Mouse (Mus musculus): ENCODE measurements around the gene Mgmt. TPM values are rescaled to one million over a fixed set of nuclear protein-coding genes. Genes with fewer than 3 reads are reported as not detected.
A peak's percentile ranks its signal among the peaks of the same experiment; 100 is the strongest.

Gene Mgmt
- polyA plus RNA-seq, 1 experiment from 2014 or later: 5.4 TPM

DNA sequence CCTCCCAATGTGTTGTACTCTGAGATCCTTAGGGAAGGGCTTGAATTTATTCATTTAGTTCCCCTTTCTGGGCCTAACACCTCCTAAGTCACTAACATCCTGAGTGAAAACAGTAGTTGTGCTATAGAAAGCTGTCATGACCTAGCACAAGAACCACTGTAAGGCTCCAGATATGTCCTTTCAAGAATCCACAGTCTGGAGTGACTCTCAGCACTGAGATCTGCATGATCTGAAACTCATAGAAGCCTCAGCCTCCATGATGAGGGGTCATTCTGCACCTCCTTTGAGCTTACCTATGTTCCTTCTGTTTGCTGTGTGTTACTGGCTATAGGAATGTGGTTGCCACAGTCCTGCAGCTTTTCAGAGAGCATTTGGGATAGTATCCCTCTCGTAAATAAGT is 200.1 kb downstream of the Mgmt start:
- WGBS: 91% methylated on average over 1 of the region's 1 CpGs
- no peaks in the 10 kb centered on the region for H3K27me3 ChIP-seq (ENCODE audit: insufficient read depth, low read length)
- H3K4me1 ChIP-seq (ENCODE audit: insufficient read depth): no peaks in the 10 kb centered on the region

DNA sequence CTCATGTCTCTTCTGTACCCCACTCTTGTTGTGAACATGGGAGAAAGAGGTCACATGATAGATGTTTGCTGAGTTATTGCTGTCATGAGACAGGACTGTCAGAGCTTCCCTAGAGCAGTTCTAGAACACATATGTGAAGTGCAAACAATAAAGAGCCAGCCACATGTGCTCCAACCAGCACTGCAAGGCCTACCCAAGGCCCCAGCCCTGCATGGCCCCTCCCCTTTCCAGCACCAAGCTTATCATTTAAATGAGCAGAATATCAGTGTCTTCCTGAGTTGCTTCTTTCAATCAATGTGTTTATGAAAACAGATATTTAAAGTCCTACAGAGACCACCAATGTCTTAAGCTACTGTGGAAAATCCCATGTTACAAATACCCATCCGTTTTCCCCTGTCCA is 201.3 kb downstream of the Mgmt start:
- H3K9me3 ChIP-seq (ENCODE audit: low read depth, low read length): no peaks in the 10 kb centered on the region
- WGBS: 85% methylated on average over 1 of the region's 1 CpGs
- H3K4me2 ChIP-seq: no peak overlapping the region
- DNase-seq: no peak
- no peaks in the 10 kb centered on the region for H3K4me1 ChIP-seq (ENCODE audit: insufficient read depth)
- H3K27ac ChIP-seq (ENCODE audit: low read depth): no peak overlapping the region
- H3K36me3 ChIP-seq (ENCODE audit: insufficient read depth): no peaks in the 10 kb centered on the region
- ATAC-seq (ENCODE audit: insufficient read depth): no peak
- no peaks in the 10 kb centered on the region for H3K27me3 ChIP-seq (ENCODE audit: insufficient read depth, low read length)
- no peak overlapping the region for H3K4me3 ChIP-seq (ENCODE audit: low read depth, low read length)
- no peak overlapping the region for H3K9ac ChIP-seq
- TF ChIP-seq CTCF (IDR thresholded peaks at IDR 0.05; ENCODE audit: low read depth): no peak

More for the DNA sequence above, 200.1 kb downstream of the Mgmt start:
- Histone ChIP-seq H3K36me3 (ENCODE audit: insufficient read depth) (no peaks in the 10 kb centered on the region), H3K9ac (no peak overlapping the region), H3K4me2 (no peak overlapping the region), H3K9me3 (ENCODE audit: low read depth, low read length) (no peaks in the 10 kb centered on the region), H3K27ac (ENCODE audit: low read depth) (no peak overlapping the region), H3K4me3 (ENCODE audit: low read depth, low read length) (no peak overlapping the region)
- no peak for TF ChIP-seq CTCF (IDR thresholded peaks at IDR 0.05; ENCODE audit: low read depth)
- no peak for DNase-seq
- ATAC-seq (ENCODE audit: insufficient read depth): no peak

DNA sequence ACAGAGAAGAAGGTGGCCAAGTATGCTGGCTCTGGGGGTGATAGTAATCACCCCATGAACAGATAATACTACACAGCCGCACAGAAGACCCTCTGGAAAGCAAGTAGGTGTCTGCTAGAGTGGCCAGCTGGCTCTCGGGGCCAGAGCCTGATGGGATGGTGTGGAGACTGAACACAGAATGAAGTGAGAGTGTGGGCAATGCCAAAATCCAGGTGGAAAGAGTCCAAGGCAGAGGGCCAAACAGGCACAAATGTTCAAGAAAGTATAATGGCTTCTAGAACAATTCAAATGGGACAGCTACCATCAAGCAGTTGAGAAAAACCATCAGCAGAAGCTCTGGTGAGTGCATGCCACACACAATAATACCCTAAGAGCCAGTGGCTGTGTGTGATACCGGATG is 205.4 kb downstream of the Mgmt start:
- Histone ChIP-seq H3K27ac (ENCODE audit: low read depth) (no peak overlapping the region), H3K27me3 (ENCODE audit: insufficient read depth, low read length) (no peaks in the 10 kb centered on the region), H3K4me3 (ENCODE audit: low read depth, low read length) (no peak overlapping the region), H3K9ac (no peak overlapping the region), H3K4me1 (ENCODE audit: insufficient read depth) (no peaks in the 10 kb centered on the region), H3K9me3 (ENCODE audit: low read depth, low read length) (no peaks in the 10 kb centered on the region), H3K36me3 (ENCODE audit: insufficient read depth) (no peaks in the 10 kb centered on the region), H3K4me2 (no peak overlapping the region)
- ATAC-seq (ENCODE audit: insufficient read depth) (no peak), DNase-seq (no peak)
- no peak for TF ChIP-seq CTCF (IDR thresholded peaks at IDR 0.05; ENCODE audit: low read depth)
- 66% methylated on average over 3 of the region's 3 CpGs for WGBS

DNA sequence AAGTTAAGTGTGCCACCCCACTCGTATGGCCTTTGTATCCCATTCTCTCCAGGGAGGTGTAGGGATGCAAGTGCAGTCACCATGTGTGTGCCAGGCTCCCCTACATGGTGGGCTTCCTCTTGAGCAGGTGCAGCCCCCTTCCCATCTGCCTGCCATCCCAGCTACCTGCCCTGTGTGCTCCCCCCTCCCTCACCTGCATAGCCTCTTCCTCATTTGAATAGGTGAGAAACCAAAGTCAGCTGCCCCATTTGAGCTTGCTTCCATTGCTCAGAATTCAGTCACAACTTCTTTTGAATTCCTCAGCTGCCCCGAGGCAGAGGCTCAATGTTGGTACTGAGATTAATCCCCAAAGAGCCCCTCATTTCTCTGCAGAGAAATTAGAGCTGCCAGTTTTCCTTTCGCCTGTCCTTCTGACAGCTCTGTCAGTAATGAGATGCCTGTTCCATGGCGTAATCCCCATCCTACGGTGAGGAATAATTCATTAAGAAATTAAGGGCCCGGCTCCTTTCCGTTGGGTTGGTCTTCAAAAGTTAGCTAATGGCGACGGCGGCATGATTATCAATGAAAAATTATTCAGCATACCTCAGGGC is 208.3 kb downstream of the Mgmt start:
- DNase-seq (no peak), ATAC-seq (ENCODE audit: insufficient read depth) (no peak)
- H3K4me2 ChIP-seq: no peak overlapping the region
- no peak for TF ChIP-seq CTCF (IDR thresholded peaks at IDR 0.05; ENCODE audit: low read depth)
- no peaks in the 10 kb centered on the region for H3K36me3 ChIP-seq (ENCODE audit: insufficient read depth)
- no peaks in the 10 kb centered on the region for H3K27me3 ChIP-seq (ENCODE audit: insufficient read depth, low read length)
- no peaks in the 10 kb centered on the region for H3K4me1 ChIP-seq (ENCODE audit: insufficient read depth)
- no peak overlapping the region for H3K27ac ChIP-seq (ENCODE audit: low read depth)
- H3K4me3 ChIP-seq (ENCODE audit: low read depth, low read length): no peak overlapping the region
- WGBS: 77% methylated on average over 10 of the region's 10 CpGs
- no peaks in the 10 kb centered on the region for H3K9me3 ChIP-seq (ENCODE audit: low read depth, low read length)
- no peak overlapping the region for H3K9ac ChIP-seq

DNA sequence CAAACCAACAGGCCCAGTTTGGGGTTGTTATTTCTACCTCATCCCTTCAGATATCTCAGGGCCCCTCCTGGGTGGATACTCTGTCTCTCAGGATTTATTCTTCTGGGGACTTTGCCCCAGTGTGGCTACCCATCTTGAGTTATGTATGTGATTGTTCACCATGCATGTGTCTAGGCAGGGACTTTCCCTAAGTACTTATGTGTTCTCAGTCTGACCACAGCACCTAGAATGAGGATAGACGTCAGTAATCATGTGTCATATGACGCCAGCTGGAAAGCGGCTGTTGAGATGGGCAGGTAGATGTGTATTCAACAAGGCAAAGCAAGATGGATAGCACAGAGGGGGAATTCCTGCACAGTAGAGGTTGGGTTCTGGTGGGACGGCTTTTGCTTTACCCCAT is 217.7 kb downstream of the Mgmt start:
- 87% methylated on average over 4 of the region's 4 CpGs for WGBS
- Histone ChIP-seq H3K4me2 (no peak overlapping the region), H3K27ac (ENCODE audit: low read depth) (no peak overlapping the region), H3K9ac (no peak overlapping the region), H3K27me3 (ENCODE audit: insufficient read depth, low read length) (no peaks in the 10 kb centered on the region), H3K36me3 (ENCODE audit: insufficient read depth) (no peaks in the 10 kb centered on the region), H3K4me1 (ENCODE audit: insufficient read depth) (no peaks in the 10 kb centered on the region), H3K4me3 (ENCODE audit: low read depth, low read length) (no peak overlapping the region), H3K9me3 (ENCODE audit: low read depth, low read length) (peaks cover 9% of the 10 kb centered on the region; the same call in 1 of the 2 replicates)
- DNase-seq: no peak
- TF ChIP-seq CTCF (IDR thresholded peaks at IDR 0.05; ENCODE audit: low read depth): no peak
- no peak for ATAC-seq (ENCODE audit: insufficient read depth)

DNA sequence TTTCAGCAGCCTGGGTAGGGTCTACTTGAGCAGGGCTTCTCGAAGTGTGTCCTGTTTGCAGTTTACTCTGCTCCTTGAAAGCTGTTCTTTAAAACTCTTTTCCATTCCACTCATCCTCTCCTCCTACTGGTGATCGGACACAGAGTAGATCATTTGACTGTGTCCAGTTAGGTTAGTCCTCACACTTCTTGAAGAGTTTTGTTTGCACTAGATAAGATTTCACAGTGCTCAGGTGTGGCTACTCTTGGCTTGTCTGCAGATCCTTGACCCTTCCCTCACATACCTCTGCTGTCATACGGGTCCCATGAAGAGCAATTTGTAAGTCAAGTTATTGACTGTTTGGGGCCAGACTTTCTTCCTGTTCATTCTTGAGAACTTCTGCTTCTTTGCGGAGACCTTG is 221.8 kb downstream of the Mgmt start:
- H3K36me3 ChIP-seq (ENCODE audit: insufficient read depth): no peaks in the 10 kb centered on the region
- H3K4me2 ChIP-seq: no peak overlapping the region
- TF ChIP-seq CTCF (IDR thresholded peaks at IDR 0.05; ENCODE audit: low read depth): no peak
- no peak overlapping the region for H3K9ac ChIP-seq
- WGBS: 54% methylated on average over 4 of the region's 4 CpGs
- no peak for ATAC-seq (ENCODE audit: insufficient read depth)
- H3K4me3 ChIP-seq (ENCODE audit: low read depth, low read length): no peak overlapping the region
- no peak overlapping the region; the same call in 1 of the 2 replicates for H3K27ac ChIP-seq (ENCODE audit: low read depth)
- H3K4me1 ChIP-seq (ENCODE audit: insufficient read depth): no peaks in the 10 kb centered on the region
- no peak for DNase-seq
- no peaks in the 10 kb centered on the region for H3K27me3 ChIP-seq (ENCODE audit: insufficient read depth, low read length)
- peaks cover 9% of the 10 kb centered on the region; the same call in 1 of the 2 replicates for H3K9me3 ChIP-seq (ENCODE audit: low read depth, low read length)

DNA sequence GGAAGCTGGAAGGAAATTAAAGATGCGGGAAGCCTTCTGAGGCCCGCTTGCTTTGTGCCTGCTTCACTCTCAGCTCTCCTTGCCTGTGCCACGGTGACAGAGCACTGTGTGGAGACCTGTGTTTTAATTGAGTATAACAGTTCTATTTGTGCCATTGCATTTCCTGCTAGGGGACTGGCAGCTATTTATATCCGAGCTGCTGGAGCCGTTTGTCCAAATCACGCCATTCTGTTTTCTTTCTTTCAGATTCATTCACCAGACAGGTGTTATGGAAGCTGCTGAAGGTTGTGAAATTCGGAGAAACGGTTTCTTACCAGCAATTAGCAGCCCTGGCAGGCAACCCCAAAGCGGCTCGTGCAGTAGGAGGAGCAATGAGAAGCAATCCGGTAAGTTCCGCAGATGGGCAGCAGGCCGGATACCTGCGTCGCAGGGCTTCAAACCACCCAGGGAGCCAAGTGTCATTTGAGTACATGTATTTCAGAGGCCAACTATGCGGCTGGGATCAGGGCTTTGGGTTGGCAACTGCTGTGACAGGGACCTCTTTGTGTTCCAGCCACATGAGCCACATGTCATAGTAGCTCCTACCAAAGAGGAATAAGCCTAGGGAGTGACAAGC is 226.9 kb downstream of the Mgmt start:
- no peak overlapping the region for H3K27ac ChIP-seq (ENCODE audit: low read depth)
- peak; percentile 1 for DNase-seq
- TF ChIP-seq CTCF (IDR thresholded peaks at IDR 0.05; ENCODE audit: low read depth): no peak
- WGBS: 62% methylated on average over 16 of the region's 16 CpGs
- H3K4me3 ChIP-seq (ENCODE audit: low read depth, low read length): no peak overlapping the region
- no peak overlapping the region for H3K9ac ChIP-seq
- H3K4me2 ChIP-seq: no peak overlapping the region
- no peaks in the 10 kb centered on the region for H3K27me3 ChIP-seq (ENCODE audit: insufficient read depth, low read length)
- no peaks in the 10 kb centered on the region for H3K4me1 ChIP-seq (ENCODE audit: insufficient read depth)
- H3K36me3 ChIP-seq (ENCODE audit: insufficient read depth): no peaks in the 10 kb centered on the region
- no peaks in the 10 kb centered on the region for H3K9me3 ChIP-seq (ENCODE audit: low read depth, low read length)
- no peak for ATAC-seq (ENCODE audit: insufficient read depth)
